Mouse (Mus musculus): Measurements from ENCODE around the gene Aoc2. TPM values are rescaled to one million over a fixed set of nuclear protein-coding genes. Genes with fewer than 3 reads are reported as not detected.

Aoc2 gene
- total and polyA plus RNA-seq, 3 experiments = 12.1 to 21.1 TPM; not detected in 1

GRCm38 (mm10) chr11:101360651-101361113, 35.8 kb downstream of the Aoc2 start:
- Histone ChIP-seq H3K4me3 (ENCODE audit: control insufficient read depth in 1 of 2, insufficient read depth in 1 of 2, low read depth in 2 of 2, low read length in 2 of 2) (no peak overlapping the region), H3K27me3 (ENCODE audit: control insufficient read depth in 1 of 2, insufficient read depth in 2 of 2, low read length in 2 of 2) (no peaks in the 10 kb centered on the region), H3K9ac (ENCODE audit: control insufficient read depth, low read depth, low read length, poor library complexity, severe bottlenecking) (no peak overlapping the region), H3K27ac (ENCODE audit: control insufficient read depth, low read depth, low read length) (no peak overlapping the region), H3K4me1 (ENCODE audit: control insufficient read depth in 1 of 2, insufficient read depth in 2 of 2, low read length in 2 of 2) (peaks cover 16 to 24% of the 10 kb centered on the region in 2 experiments), H3K79me2 (ENCODE audit: control insufficient read depth, insufficient read depth, low read length, poor library complexity) (no peaks in the 10 kb centered on the region), H3K36me3 (ENCODE audit: control insufficient read depth in 1 of 2, insufficient read depth in 2 of 2, low read length in 2 of 2) (peaks cover 0 to 15% of the 10 kb centered on the region in 2 experiments; a peak in 2 of 4 replicates), H3K9me3 (replicated peaks; ENCODE audit: insufficient read depth, low read length) (no peaks in the 10 kb centered on the region)
- TF ChIP-seq MEF2A (IDR thresholded peaks at IDR 0.05; ENCODE audit: extremely low read depth, insufficient replicate concordance, low read depth, low read length, poor library complexity, severe bottlenecking) (no peak), MAX (IDR thresholded peaks at IDR 0.05; ENCODE audit: low read length) (0 out of 2 replicates have a peak, but pooled peaks have one; percentile 14), ZC3H11A (IDR thresholded peaks at IDR 0.05; ENCODE audit: low read depth, low read length) (no peak), USF1 (IDR thresholded peaks at IDR 0.05; ENCODE audit: low read depth, low read length) (peak; percentile 82), TCF12 (IDR thresholded peaks at IDR 0.05; ENCODE audit: low read depth, low read length) (no peak), BHLHE40 (IDR thresholded peaks at IDR 0.05; ENCODE audit: borderline replicate concordance, low read depth, low read length) (no peak; the same call in 1 of the 2 replicates), NRF1 (IDR thresholded peaks at IDR 0.05; ENCODE audit: insufficient read depth, low read depth, low read length, poor library complexity, severe bottlenecking) (no peak), USF2 (IDR thresholded peaks at IDR 0.05; ENCODE audit: borderline replicate concordance in 1 of 2, insufficient read depth in 1 of 2, low read depth in 1 of 2, low read length in 2 of 2) (peak in 1 of 2 experiments; percentile 43; a peak in 1 of 4 replicates), MAFK (IDR thresholded peaks at IDR 0.05; ENCODE audit: borderline replicate concordance, low read depth, low read length) (no peak), POLR2AphosphoS5 (IDR thresholded peaks at IDR 0.05; ENCODE audit: borderline replicate concordance, low read depth, low read length) (no peak)
- no peak for DNase-seq (ENCODE audit: low read depth, low spot score)

GRCm38 (mm10) chr11:101364531-101364931, 39.7 kb downstream of the Aoc2 start:
- Histone ChIP-seq H3K27me3 (ENCODE audit: control insufficient read depth in 1 of 2, insufficient read depth in 2 of 2, low read length in 2 of 2) (no peaks in the 10 kb centered on the region), H3K79me2 (ENCODE audit: control insufficient read depth, insufficient read depth, low read length, poor library complexity) (no peaks in the 10 kb centered on the region), H3K36me3 (ENCODE audit: control insufficient read depth in 1 of 2, insufficient read depth in 2 of 2, low read length in 2 of 2) (peaks cover 0 to 5% of the 10 kb centered on the region in 2 experiments; a peak in 2 of 4 replicates), H3K9ac (ENCODE audit: control insufficient read depth, low read depth, low read length, poor library complexity, severe bottlenecking) (0 out of 2 replicates have a peak overlapping the region, but pooled peaks have one; percentile 13), H3K4me3 (ENCODE audit: control insufficient read depth in 1 of 2, insufficient read depth in 1 of 2, low read depth in 2 of 2, low read length in 2 of 2) (no peak overlapping the region), H3K27ac (ENCODE audit: control insufficient read depth, low read depth, low read length) (no peak overlapping the region), H3K4me1 (ENCODE audit: control insufficient read depth in 1 of 2, insufficient read depth in 2 of 2, low read length in 2 of 2) (peaks cover 5 to 11% of the 10 kb centered on the region in 2 experiments), H3K9me3 (replicated peaks; ENCODE audit: insufficient read depth, low read length) (no peaks in the 10 kb centered on the region)
- TF ChIP-seq ZKSCAN1 (IDR thresholded peaks at IDR 0.05; ENCODE audit: low read depth, low read length) (no peak), MXI1 (IDR thresholded peaks at IDR 0.05; ENCODE audit: low read depth, low read length) (peak; percentile 87), NRF1 (IDR thresholded peaks at IDR 0.05; ENCODE audit: insufficient read depth, low read depth, low read length, poor library complexity, severe bottlenecking) (0 out of 2 replicates have a peak, but pooled peaks have one; percentile 12), MYC (IDR thresholded peaks at IDR 0.05; ENCODE audit: low read depth, low read length) (peak; percentile 96), BHLHE40 (IDR thresholded peaks at IDR 0.05; ENCODE audit: borderline replicate concordance, low read depth, low read length) (peak; percentile 73), GATA1 (IDR thresholded peaks at IDR 0.05; ENCODE audit: low read depth, low read length) (peak; percentile 92), NELFE (IDR thresholded peaks at IDR 0.05; ENCODE audit: low read depth, low read length) (peak; percentile 36; the same call in 1 of the 2 replicates), MAZ (IDR thresholded peaks at IDR 0.05; ENCODE audit: low read depth, low read length) (peak; percentile 78; the same call in 1 of the 2 replicates), MEF2A (IDR thresholded peaks at IDR 0.05; ENCODE audit: extremely low read depth, insufficient replicate concordance, low read depth, low read length, poor library complexity, severe bottlenecking) (no peak), TAL1 (IDR thresholded peaks at IDR 0.05; ENCODE audit: low read length) (peak; percentile 18; the same call in 1 of the 2 replicates), MAX (IDR thresholded peaks at IDR 0.05; ENCODE audit: low read length) (peak; percentile 95), JUND (IDR thresholded peaks at IDR 0.05; ENCODE audit: low read depth, low read length) (no peak), USF1 (IDR thresholded peaks at IDR 0.05; ENCODE audit: low read depth, low read length) (0 out of 2 replicates have a peak, but pooled peaks have one; percentile 12), EP300 (IDR thresholded peaks at IDR 0.05; ENCODE audit: low read depth in 1 of 2, low read length in 2 of 2) (peak; percentile 75 to 79), ETS1 (IDR thresholded peaks at IDR 0.05; ENCODE audit: low read depth, low read length) (peak; percentile 76), HCFC1 (IDR thresholded peaks at IDR 0.05; ENCODE audit: low read depth, low read length) (peak; percentile 51), TCF12 (IDR thresholded peaks at IDR 0.05; ENCODE audit: low read depth, low read length) (peak; percentile 73), MYB (IDR thresholded peaks at IDR 0.05; ENCODE audit: low read depth, low read length) (no peak), POLR2A (IDR thresholded peaks at IDR 0.05; ENCODE audit: control insufficient read depth in 1 of 2, insufficient read depth in 1 of 2, low read depth in 1 of 2, low read length in 2 of 2, poor library complexity in 1 of 2) (peak in 1 of 2 experiments; percentile 33; a peak in 2 of 4 replicates)
- DNase-seq (ENCODE audit: low read depth, low spot score) = peak; percentile 73
